Comparison of ENCODE assay signal across 8 mouse cellular contexts in genomic region chr19:38223905-38224684, GRCm38 (mm10). TPM values are rescaled to one million over a fixed set of nuclear protein-coding genes. Genes with fewer than 3 reads are reported as not detected.
DNase-seq lines count a peak whose midpoint lies in the region; ATAC-seq and TF ChIP-seq lines count a peak whose summit lies in the region.

TSS of gene Fra10ac1 (minus strand) at chr19:38224156.

- H3K27me3 ChIP-seq in hindbrain, postnatal 0 days (ENCODE audit: insufficient read depth, low read length): no peaks in the 10 kb centered on the region
- H3K27me3 ChIP-seq in megakaryocyte, embryonic 14.5 days (replicated peaks): no peaks in the 10 kb centered on the region

- intact Hi-C loops in gastrocnemius, adult 2 months (cut with DNase I): loop anchor here (10.0 kb wide), 1 partner anchor 591 kb away; the partner anchor contains the start of gene Noc3l

- peak within 1 kb of the TSS; percentile 72 for H3K9ac ChIP-seq in hindbrain, postnatal 0 days (replicated peaks; ENCODE audit: low read length)

- H3K36me3 ChIP-seq in hindbrain, postnatal 0 days (ENCODE audit: insufficient read depth, low read length): no peaks in the 10 kb centered on the region
- H3K36me3 ChIP-seq in megakaryocyte, embryonic 14.5 days (replicated peaks; ENCODE audit: low read length): peaks cover 6% of the 10 kb centered on the region

- H3K4me2 ChIP-seq in hindbrain, postnatal 0 days (ENCODE audit: low read depth, low read length): peak within 1 kb of the TSS; percentile 70

- DNase-seq in WW6 (ENCODE audit: low read depth, low spot score): peak; percentile 62
- peak; percentile 92 to 96 for DNase-seq in cerebellum, postnatal 4 days (ENCODE audit: low spot score in 2 of 2)
- DNase-seq in gastrocnemius, adult 2 months: peak; percentile 95
- peak; percentile 96 for DNase-seq in hindbrain, postnatal 0 days (ENCODE audit: low spot score)
- peak; percentile 94 to 95 for DNase-seq in left cerebral cortex, adult 8-10 months (ENCODE audit: low spot score in 2 of 2)
- DNase-seq in right cerebral cortex, postnatal 10 days (ENCODE audit: low spot score in 2 of 2): peak; percentile 96
- peak; percentile 87 for DNase-seq in urinary bladder, postnatal 25 days (ENCODE audit: low spot score)

- H3K4me1 ChIP-seq in hindbrain, postnatal 0 days (ENCODE audit: insufficient read depth, low read length): 0 out of 2 replicates have a peak, but pooled peaks cover 3% of the 10 kb centered on the region
- peaks cover 18% of the 10 kb centered on the region for H3K4me1 ChIP-seq in megakaryocyte, embryonic 14.5 days

- 2% methylated on average over 49 of the region's 49 CpGs for WGBS in hindbrain, postnatal 0 days

- peak; percentile 58 for TF ChIP-seq CTCF in gastrocnemius, adult 2 months (IDR thresholded peaks at IDR 0.05)
- peak; percentile 55 for TF ChIP-seq CTCF in hindbrain, postnatal 0 days (IDR thresholded peaks at IDR 0.05; ENCODE audit: low read depth)

- peak within 1 kb of the TSS; percentile 85 for H3K4me3 ChIP-seq in gastrocnemius, adult 2 months
- H3K4me3 ChIP-seq in hindbrain, postnatal 0 days (ENCODE audit: low read length): peak within 1 kb of the TSS; percentile 42
- peak within 1 kb of the TSS; percentile 96 for H3K4me3 ChIP-seq in megakaryocyte, embryonic 14.5 days (replicated peaks)

- H3K9me3 ChIP-seq in hindbrain, postnatal 0 days (ENCODE audit: low read length): no peaks in the 10 kb centered on the region
- H3K9me3 ChIP-seq in megakaryocyte, embryonic 14.5 days: peaks cover under 1% of the 10 kb centered on the region; the same call in 1 of the 2 replicates

- ATAC-seq in hindbrain, postnatal 0 days: peak; percentile 99

- peak within 1 kb of the TSS; percentile 91 for H3K27ac ChIP-seq in gastrocnemius, adult 2 months
- H3K27ac ChIP-seq in hindbrain, postnatal 0 days: peak within 1 kb of the TSS; percentile 96

RNA-seq across cellular contexts. Expression of gene Fra10ac1, which starts in this region (rescaled TPM):
- total RNA-seq in gastrocnemius, adult 2 months (2021): 10 to 100 TPM; 10.5 to 15.7 TPM
- total RNA-seq in hindbrain, postnatal 0 days (2014; rRNA removed): 2.7 and 3.4 TPM in 2 replicates
- polyA plus RNA-seq in hindbrain, postnatal 0 days (2015; fragmentation: Nextera tagmentation; extraction: Ambion mirVana): 30.9 and 32.3 TPM in 2 replicates
- total RNA-seq in left cerebral cortex, adult 8-10 months (2022): 10 to 100 TPM; 12.9 to 15.7 (median 13.9) TPM
- 7.1 TPM in 1 of 2 replicates, not detected in the other for polyA plus RNA-seq in megakaryocyte, embryonic 14.5 days (2012; ENCODE audit: insufficient read depth, low replicate concordance)

Comparison
In these comparisons a context has a peak if more than half of its experiments do, and no peak if none do; other contexts are left out.
1. Peak in every context shown above with its lines: DNase-seq, ATAC-seq, H3K4me3 ChIP-seq and H3K27ac ChIP-seq.
2. H3K4me3 ChIP-seq: peak in every context shown above with its lines; median percentile 96 in megakaryocyte, embryonic 14.5 days; 85 in gastrocnemius, adult 2 months; 42 in hindbrain, postnatal 0 days.